Mouse (Mus musculus) kidney, embryonic 15.5 days (tissue): ENCODE results near the gene Henmt1. TPM values are rescaled to one million over a fixed set of nuclear protein-coding genes. Genes with fewer than 3 reads are reported as not detected.

ENCODE experiments used
- ATAC-seq: fragments of 200-750 bp; cut with Nextera tagmentation; replicated peaks from 2 replicates; pipeline ENCODE4 v1.8.0; 2017; ENCODE audit warnings: moderate TSS enrichment; ENCODE audit not compliant: low FRiP score
- H3K27ac ChIP-seq: fragments of 300-500 bp; sonication (generic); 2 replicates; pipeline ENCODE4 v1.5.1; 2015; ENCODE audit warnings: mild to moderate bottlenecking, inconsistent platforms
- H3K27me3 ChIP-seq: fragments of 300-500 bp; sonication (generic); 2 replicates; pipeline ENCODE4 v1.6.1; 2015; ENCODE audit warnings: inconsistent platforms
- H3K36me3 ChIP-seq: fragments of 300-500 bp; sonication (generic); 2 replicates; pipeline ENCODE4 v1.6.1; 2015; ENCODE audit warnings: inconsistent platforms
- H3K4me1 ChIP-seq: fragments of 300-500 bp; sonication (generic); 2 replicates; pipeline ENCODE4 v1.6.1; 2015; ENCODE audit warnings: inconsistent platforms
- H3K4me2 ChIP-seq: fragments of 300-500 bp; sonication (generic); 2 replicates; pipeline ENCODE4 v1.6.1; 2015; ENCODE audit warnings: moderate library complexity, mild to moderate bottlenecking, inconsistent platforms
- H3K4me3 ChIP-seq: fragments of 300-500 bp; sonication (generic); replicated peaks from 2 replicates; pipeline ENCODE4 v1.5.1; 2015; ENCODE audit warnings: mild to moderate bottlenecking, inconsistent platforms
- H3K9ac ChIP-seq: fragments of 300-500 bp; sonication (generic); 2 replicates; pipeline ENCODE4 v1.6.1; 2015; ENCODE audit warnings: mild to moderate bottlenecking, inconsistent platforms
- H3K9me3 ChIP-seq: fragments of 300-500 bp; sonication (generic); replicated peaks from 2 replicates; pipeline ENCODE4 v1.6.1; 2016; ENCODE audit warnings: inconsistent platforms
- WGBS: fragments of 180-500 bp; shearing (Covaris S2); methylation state at CpG from one replicate; pipeline ENCODE4 v1.1.7; 2015; ENCODE audit warnings: mixed read lengths; 5-methylcytosine and 5-hydroxymethylcytosine counted together
- polyA plus RNA-seq: library from polyadenylated mRNA; unstranded; fragments of >200 nt; fragmentation: Nextera tagmentation; extraction: Ambion mirVana; gene quantifications from 2 replicates; pipeline ENCODE4 v1.2.1, GENCODE M21; 2015

Gene Henmt1
- polyA plus RNA-seq, 1 experiment from 2014 or later, result 0.13 TPM

GRCm38 (mm10) chr3:108957976-108958375, 18.3 kb downstream of the Henmt1 start:
- Histone ChIP-seq H3K4me1 (peaks cover 9% of the 10 kb centered on the region), H3K36me3 (no peaks in the 10 kb centered on the region), H3K27ac (no peak overlapping the region), H3K27me3 (no peaks in the 10 kb centered on the region), H3K9me3 (no peaks in the 10 kb centered on the region), H3K9ac (no peak overlapping the region), H3K4me3 (no peak overlapping the region), H3K4me2 (no peak overlapping the region)
- ATAC-seq, result no peak

- no peaks in the 10 kb centered on the region for H3K27me3 ChIP-seq
- H3K4me2 ChIP-seq, result no peak overlapping the region
- no peak for ATAC-seq
- no peak overlapping the region for H3K27ac ChIP-seq
- WGBS, result 62% methylated on average over 13 of the region's 13 CpGs
- no peaks in the 10 kb centered on the region for H3K36me3 ChIP-seq
- peaks cover 9% of the 10 kb centered on the region for H3K4me1 ChIP-seq
- H3K9ac ChIP-seq, result no peak overlapping the region
- H3K9me3 ChIP-seq, result no peaks in the 10 kb centered on the region
- no peak overlapping the region for H3K4me3 ChIP-seq
Observed at GRCm38 (mm10) chr3:108959680-108960295, 20.1 kb downstream of the Henmt1 start.

- ATAC-seq, result no peak
- Histone ChIP-seq H3K4me1 (peaks cover 9% of the 10 kb centered on the region), H3K4me3 (no peak overlapping the region), H3K27me3 (no peaks in the 10 kb centered on the region), H3K9me3 (no peaks in the 10 kb centered on the region), H3K36me3 (no peaks in the 10 kb centered on the region), H3K27ac (no peak overlapping the region), H3K9ac (no peak overlapping the region), H3K4me2 (no peak overlapping the region)
- 51% methylated on average over 7 of the region's 7 CpGs for WGBS
Observed at GRCm38 (mm10) chr3:108961226-108961625, 21.6 kb downstream of the Henmt1 start.

- H3K9ac ChIP-seq, result no peak overlapping the region
Observed at GRCm38 (mm10) chr3:108961655-108962054, 22.0 kb downstream of the Henmt1 start.

GRCm38 (mm10) chr3:108963278-108963677, 23.6 kb downstream of the Henmt1 start:
- Histone ChIP-seq H3K4me2 (no peak overlapping the region), H3K4me3 (no peak overlapping the region), H3K9me3 (no peaks in the 10 kb centered on the region), H3K27ac (no peak overlapping the region), H3K36me3 (no peaks in the 10 kb centered on the region), H3K9ac (no peak overlapping the region), H3K4me1 (peaks cover 9% of the 10 kb centered on the region), H3K27me3 (no peaks in the 10 kb centered on the region)
- no peak for ATAC-seq
- WGBS, result 92% methylated on average over 3 of the region's 3 CpGs

More at GRCm38 (mm10) chr3:108961655-108962054, 22.0 kb downstream of the Henmt1 start:
- Histone ChIP-seq H3K4me2 (no peak overlapping the region), H3K27me3 (no peaks in the 10 kb centered on the region), H3K4me3 (no peak overlapping the region), H3K4me1 (peaks cover 9% of the 10 kb centered on the region), H3K9me3 (no peaks in the 10 kb centered on the region), H3K27ac (no peak overlapping the region), H3K36me3 (no peaks in the 10 kb centered on the region)
- 62% methylated on average over 6 of the region's 6 CpGs for WGBS
- ATAC-seq, result no peak

- Histone ChIP-seq H3K9ac (no peak overlapping the region), H3K27ac (no peak overlapping the region), H3K4me3 (no peak overlapping the region), H3K4me1 (peaks cover 9% of the 10 kb centered on the region), H3K9me3 (no peaks in the 10 kb centered on the region), H3K27me3 (no peaks in the 10 kb centered on the region), H3K36me3 (no peaks in the 10 kb centered on the region), H3K4me2 (no peak overlapping the region)
- no peak for ATAC-seq
- 77% methylated on average over 3 of the region's 3 CpGs for WGBS
Observed at GRCm38 (mm10) chr3:108963776-108964175, 24.1 kb downstream of the Henmt1 start.

GRCm38 (mm10) chr3:108964361-108965044, 24.8 kb downstream of the Henmt1 start:
- no peak for ATAC-seq
- WGBS, result 81% methylated on average over 7 of the region's 7 CpGs
- H3K36me3 ChIP-seq, result no peaks in the 10 kb centered on the region
- H3K9ac ChIP-seq, result no peak overlapping the region
- H3K4me3 ChIP-seq, result no peak overlapping the region
- H3K27ac ChIP-seq, result no peak overlapping the region
- H3K9me3 ChIP-seq, result no peaks in the 10 kb centered on the region
- no peak overlapping the region for H3K4me2 ChIP-seq
- no peaks in the 10 kb centered on the region for H3K27me3 ChIP-seq
- peaks cover 9% of the 10 kb centered on the region for H3K4me1 ChIP-seq

- H3K9me3 ChIP-seq, result no peaks in the 10 kb centered on the region
- H3K9ac ChIP-seq, result no peak overlapping the region
- no peak overlapping the region for H3K4me3 ChIP-seq
- H3K27ac ChIP-seq, result no peak overlapping the region
- no peak overlapping the region for H3K4me2 ChIP-seq
- no peaks in the 10 kb centered on the region for H3K27me3 ChIP-seq
- peaks cover 4% of the 10 kb centered on the region for H3K4me1 ChIP-seq
- WGBS, result 96% methylated on average over 3 of the region's 3 CpGs
- no peaks in the 10 kb centered on the region for H3K36me3 ChIP-seq
- no peak for ATAC-seq
Observed at GRCm38 (mm10) chr3:108966051-108966450, 26.4 kb downstream of the Henmt1 start.

- 77% methylated on average over 13 of the region's 13 CpGs for WGBS
Observed at GRCm38 (mm10) chr3:108973980-108974660, 34.4 kb downstream of the Henmt1 start.

GRCm38 (mm10) chr3:108974920-108975485, 35.3 kb downstream of the Henmt1 start:
- Histone ChIP-seq H3K4me3 (no peak overlapping the region), H3K4me1 (0 out of 2 replicates have a peak, but pooled peaks cover 4% of the 10 kb centered on the region), H3K9ac (no peak overlapping the region), H3K36me3 (peaks cover 27% of the 10 kb centered on the region), H3K27me3 (no peaks in the 10 kb centered on the region), H3K9me3 (no peaks in the 10 kb centered on the region), H3K27ac (no peak overlapping the region), H3K4me2 (no peak overlapping the region)
- WGBS, result 69% methylated on average over 15 of the region's 15 CpGs
- peak; percentile 69 for ATAC-seq

More at GRCm38 (mm10) chr3:108973980-108974660, 34.4 kb downstream of the Henmt1 start:
- Histone ChIP-seq H3K36me3 (peaks cover 18% of the 10 kb centered on the region), H3K9ac (no peak overlapping the region), H3K4me1 (0 out of 2 replicates have a peak, but pooled peaks cover 4% of the 10 kb centered on the region), H3K4me3 (no peak overlapping the region), H3K4me2 (no peak overlapping the region), H3K27ac (no peak overlapping the region), H3K9me3 (no peaks in the 10 kb centered on the region), H3K27me3 (no peaks in the 10 kb centered on the region)
- ATAC-seq, result no peak

- Histone ChIP-seq H3K9ac (no peak overlapping the region), H3K4me3 (no peak overlapping the region), H3K4me1 (0 out of 2 replicates have a peak, but pooled peaks cover 4% of the 10 kb centered on the region), H3K27me3 (no peaks in the 10 kb centered on the region), H3K36me3 (peaks cover 37% of the 10 kb centered on the region), H3K4me2 (no peak overlapping the region), H3K27ac (no peak overlapping the region), H3K9me3 (no peaks in the 10 kb centered on the region)
- WGBS, result 95% methylated on average over 13 of the region's 13 CpGs
- no peak for ATAC-seq
Observed at GRCm38 (mm10) chr3:108977340-108978030, 37.8 kb downstream of the Henmt1 start.
